Mouse (Mus musculus) erythroblast, adult 5-6 weeks (primary cell): ENCODE results near the gene Lipn. TPM values are rescaled to one million over a fixed set of nuclear protein-coding genes. Genes with fewer than 3 reads are reported as not detected.

ENCODE experiments used
- total RNA-seq, 2 experiments: library from RNA; stranded (forward) in 1 of 2; stranded (reverse) in 1 of 2; fragments of 150-400 nt in 1 of 2; fragments of 200-764, 138-1000 nt in 1 of 2; gene quantifications; 2 replicates each; pipeline versions ENCODE4 v1.2.3 to v1.2.4; 2015 to 2017; ENCODE audit warnings: low replicate concordance in 2 of 2

The Lipn gene
- total RNA-seq, 2 experiments from 2014 or later = not detected

Other genes starting within 250 kb of the Lipn start
- not detected in 2 replicates for gene Lipf, start 106.2 kb upstream of the Lipn start, total RNA-seq (2015; ENCODE audit: low replicate concordance)
- not detected in 2 replicates for gene Lipf, start 106.2 kb upstream of the Lipn start, total RNA-seq (2017; ENCODE audit: low replicate concordance)
- gene Lipk, start 59.1 kb upstream of the Lipn start, total RNA-seq (2015; ENCODE audit: low replicate concordance) = not detected in 2 replicates
- not detected in 2 replicates for gene Lipk, start 59.1 kb upstream of the Lipn start, total RNA-seq (2017; ENCODE audit: low replicate concordance)
- not detected in 2 replicates for gene Lipm, start 33.6 kb downstream of the Lipn start, total RNA-seq (2015; ENCODE audit: low replicate concordance)
- gene Lipm, start 33.6 kb downstream of the Lipn start, total RNA-seq (2017; ENCODE audit: low replicate concordance) = not detected in 2 replicates
- 4.0 and 17.5 TPM in 2 replicates for gene Ankrd22, start 98.7 kb downstream of the Lipn start, total RNA-seq (2015; ENCODE audit: low replicate concordance)
- 4.6 and 8.0 TPM in 2 replicates for gene Ankrd22, start 98.7 kb downstream of the Lipn start, total RNA-seq (2017; ENCODE audit: low replicate concordance)
- gene Stambpl1, start 124.9 kb downstream of the Lipn start, total RNA-seq (2015; ENCODE audit: low replicate concordance) = 8.6 and 12.5 TPM in 2 replicates
- gene Stambpl1, start 124.9 kb downstream of the Lipn start, total RNA-seq (2017; ENCODE audit: low replicate concordance) = 2.9 and 9.8 TPM in 2 replicates
- 0.63 TPM in 1 of 2 replicates, not detected in the other for gene Acta2, start 188.2 kb downstream of the Lipn start, total RNA-seq (2015; ENCODE audit: low replicate concordance)
- 2.0 TPM in 1 of 2 replicates, not detected in the other for gene Acta2, start 188.2 kb downstream of the Lipn start, total RNA-seq (2017; ENCODE audit: low replicate concordance)
- 7.3 and 10.2 TPM in 2 replicates for gene Fas, start 223.3 kb downstream of the Lipn start, total RNA-seq (2015; ENCODE audit: low replicate concordance)
- gene Fas, start 223.3 kb downstream of the Lipn start, total RNA-seq (2017; ENCODE audit: low replicate concordance) = 2.4 and 6.8 TPM in 2 replicates